Mouse (Mus musculus) heart, adult 2 months (tissue): ENCODE measurements around the gene Rad21l. TPM values are rescaled to one million over a fixed set of nuclear protein-coding genes. Genes with fewer than 3 reads are reported as not detected.

Experiments
- DNase-seq, 2 experiments: peaks; one replicate each; pipeline ENCODE4 v3.0.0; 2021
- H3K27ac ChIP-seq: fragments of 200-600 bp; 2 replicates; pipeline ENCODE4 v1.8.1; 2022
- H3K27me3 ChIP-seq: fragments of 200-500 bp; 2 replicates; pipeline ENCODE4 v1.6.1; 2012; ENCODE audit warnings: mild to moderate bottlenecking, low read length, inconsistent platforms, mixed read lengths; ENCODE audit not compliant: control insufficient read depth, insufficient read depth
- H3K36me3 ChIP-seq: fragments of 200-500 bp; 2 replicates; pipeline ENCODE4 v1.6.1; 2012; ENCODE audit warnings: low read length, inconsistent platforms; ENCODE audit not compliant: control insufficient read depth, insufficient read depth
- H3K4me1 ChIP-seq: fragments of 200-500 bp; 2 replicates; pipeline ENCODE4 v1.6.1; 2011; ENCODE audit warnings: low read length; ENCODE audit not compliant: control insufficient read depth, insufficient read depth
- H3K4me3 ChIP-seq: fragments of 200-600 bp; 2 replicates; pipeline ENCODE4 v1.8.1; 2022
- H3K79me2 ChIP-seq: fragments of 200-500 bp; replicated peaks from 2 replicates; pipeline ENCODE4 v1.6.1; 2012; ENCODE audit warnings: mild to moderate bottlenecking, inconsistent platforms, low read length, moderate library complexity, mixed read lengths; ENCODE audit not compliant: control insufficient read depth, insufficient read depth
- H3K9ac ChIP-seq: fragments of 200-500 bp; 2 replicates; pipeline ENCODE4 v1.6.1; 2012; ENCODE audit warnings: low read depth, mild to moderate bottlenecking, control low read depth, inconsistent platforms, low read length, mixed read lengths
- CTCF ChIP-seq: fragments of 200-600 bp; IDR thresholded peaks from 2 replicates; pipeline ENCODE4 v1.8.1; 2022; ENCODE audit warnings: antibody characterized with exemption, mild to moderate bottlenecking, moderate library complexity
- EP300 ChIP-seq: fragments of 200-500 bp; IDR thresholded peaks from 2 replicates; pipeline ENCODE4 v1.6.1; 2011; ENCODE audit warnings: low read depth, low read length, control low read depth; ENCODE audit not compliant: insufficient read depth
- POLR2A ChIP-seq: fragments of 200-500 bp; IDR thresholded peaks from 2 replicates; pipeline ENCODE4 v1.6.1; 2011; ENCODE audit warnings: mild to moderate bottlenecking, low read depth, low read length, control low read depth; ENCODE audit not compliant: insufficient read depth
- WGBS: fragments of 180-500 bp; shearing (Covaris S2); methylation state at CpG from one replicate; pipeline ENCODE4 v1.1.7; 2018; 5-methylcytosine and 5-hydroxymethylcytosine counted together
- intact Hi-C: fragments of 180-260 bp; cut with DNase I; formaldehyde crosslinking; loops from one replicate; pipeline ENCODE4 v1.15.1; 2025
- polyA plus RNA-seq: library from polyadenylated mRNA; depleted of rRNA; stranded (reverse); fragments of >200 nt; gene quantifications from 2 replicates; pipeline ENCODE4 v1.2.3, GENCODE M21; 2012
- total RNA-seq, 2 experiments: library from RNA; stranded (reverse); gene quantifications; 2 replicates each; pipeline ENCODE4 v1.2.3; 2021

The Rad21l gene
- total and polyA plus RNA-seq, 3 experiments, result not detected

DNA sequence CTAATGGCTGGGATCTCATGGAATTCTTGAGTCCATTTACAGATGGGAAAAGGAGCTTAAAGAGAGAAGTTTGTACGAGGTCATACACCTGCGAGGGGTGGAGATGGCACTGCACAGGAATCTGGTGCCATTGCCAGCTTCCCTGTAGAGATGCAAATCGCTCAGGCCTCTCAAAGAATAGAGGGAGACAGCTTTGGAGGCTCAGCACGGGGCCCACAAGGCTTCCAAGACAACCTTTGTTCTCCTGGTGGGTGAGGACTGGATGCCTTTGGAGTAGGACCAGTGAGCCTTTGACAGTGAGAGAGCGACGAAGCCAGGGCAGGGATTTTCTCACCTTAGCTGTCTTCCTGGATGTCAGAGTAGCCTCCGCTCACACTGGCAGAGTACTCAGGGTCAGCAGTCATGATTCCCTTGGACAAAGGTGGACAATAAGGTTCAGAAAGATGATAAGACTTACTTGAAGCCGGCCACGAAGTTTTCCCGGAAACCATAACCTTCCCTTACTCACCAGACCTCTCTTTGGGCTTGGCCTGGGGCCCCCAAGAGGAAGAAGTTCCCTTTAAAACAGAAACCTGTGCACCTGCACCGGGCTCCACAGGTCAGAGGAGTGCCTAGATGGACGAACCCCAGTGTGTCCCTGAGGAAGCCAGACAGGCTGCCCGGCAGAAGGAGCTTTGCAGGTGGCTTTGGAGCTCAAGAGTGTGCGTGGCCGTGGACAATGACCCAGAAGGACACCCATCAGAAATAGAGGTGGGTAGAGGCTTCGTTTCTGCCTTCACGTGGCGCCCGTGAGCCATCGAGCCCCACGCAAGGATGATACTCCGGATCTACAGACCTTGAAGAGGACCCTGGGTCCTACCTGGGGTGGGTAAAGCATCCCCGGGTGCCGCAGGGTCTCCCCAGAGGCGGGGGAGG lies 33.2 kb upstream of the Rad21l start, which contains the start of gene Tmem74b:
Gene Tmem74b (plus strand): TSS at position 778 of the 915 bp plus-strand sequence.
- Histone ChIP-seq H3K9ac (peak within 1 kb of the TSS; percentile 77), H3K79me2 (no peaks in the 10 kb centered on the region), H3K4me3 (peak within 1 kb of the TSS; percentile 61), H3K36me3 (no peaks in the 10 kb centered on the region), H3K27ac (no peak within 1 kb of the TSS; the same call in none of the 2 replicates), H3K27me3 (no peaks in the 10 kb centered on the region; the same call in 1 of the 2 replicates), H3K4me1 (peaks cover 2% of the 10 kb centered on the region)
- 15% methylated on average over 25 of the region's 25 CpGs for whole genome bisulfite sequencing
- no peak for TF ChIP-seq CTCF
- TF ChIP-seq POLR2A, result no peak
- no peak for TF ChIP-seq EP300
- intact Hi-C loops, result no loop called here
- DNase-seq, result no peak

DNA sequence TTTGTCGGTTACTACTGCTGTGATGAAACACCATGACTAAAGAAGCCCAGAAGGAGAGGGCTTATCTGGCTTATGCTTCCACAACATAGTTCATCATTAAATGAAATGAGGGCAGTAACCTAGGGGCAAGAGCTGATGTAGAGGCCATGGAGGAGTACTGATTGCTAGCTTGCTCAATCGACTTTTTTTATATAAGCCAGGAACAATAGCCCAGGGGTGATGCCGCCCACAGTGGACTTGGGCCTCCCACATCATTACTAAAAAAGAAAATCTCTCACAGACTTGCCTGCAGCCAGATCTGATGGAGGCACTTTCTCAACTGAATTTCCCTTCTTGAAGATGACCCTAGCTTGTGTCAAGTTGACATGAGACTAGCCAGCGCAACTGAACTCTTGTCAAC lies 14.6 kb upstream of the Rad21l start:
- no peak for DNase-seq
- WGBS, result 79% methylated on average over 4 of the region's 4 CpGs
- Histone ChIP-seq H3K36me3 (no peaks in the 10 kb centered on the region), H3K9ac (no peak overlapping the region), H3K27ac (no peak overlapping the region), H3K4me3 (no peak overlapping the region), H3K4me1 (no peaks in the 10 kb centered on the region), H3K79me2 (no peaks in the 10 kb centered on the region), H3K27me3 (no peaks in the 10 kb centered on the region)
- TF ChIP-seq CTCF (no peak), EP300 (no peak), POLR2A (no peak)
- intact Hi-C loops, result loop anchor here (5.0 kb wide), 1 partner anchor 106 kb away; no protein-coding TSS in a partner anchor

DNA sequence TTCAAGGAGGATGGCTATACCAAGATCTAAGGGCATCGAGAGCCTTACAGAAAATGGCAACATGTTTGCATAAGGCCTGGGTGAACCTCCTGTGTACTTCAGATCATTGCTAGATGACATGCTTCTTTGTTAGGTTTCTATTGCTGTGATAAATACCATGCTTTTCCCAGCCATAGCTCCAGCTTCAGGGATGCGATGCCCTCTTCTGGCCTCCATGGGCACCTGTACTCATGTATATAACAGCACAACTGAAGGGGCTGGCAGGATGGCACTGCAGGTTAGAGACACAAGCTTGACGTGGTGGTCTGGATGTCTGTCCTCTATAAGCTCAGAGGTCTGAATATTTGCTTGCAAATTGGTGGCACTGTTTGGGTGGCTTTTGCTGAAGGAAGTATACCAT lies 14.0 kb upstream of the Rad21l start:
- WGBS, result 50% methylated on average over 3 of the region's 3 CpGs
- TF ChIP-seq CTCF (peak; percentile 61), POLR2A (no peak), EP300 (no peak)
- no peaks in the 10 kb centered on the region for H3K27me3 ChIP-seq
- no peaks in the 10 kb centered on the region for H3K4me1 ChIP-seq
- no peaks in the 10 kb centered on the region for H3K36me3 ChIP-seq
- H3K79me2 ChIP-seq, result no peaks in the 10 kb centered on the region
- no peak overlapping the region for H3K27ac ChIP-seq
- intact Hi-C loops, result loop anchor here (5.0 kb wide), 1 partner anchor 105 kb away; no protein-coding TSS in a partner anchor
- DNase-seq, result no peak
- H3K9ac ChIP-seq, result no peak overlapping the region
- H3K4me3 ChIP-seq, result no peak overlapping the region

DNA sequence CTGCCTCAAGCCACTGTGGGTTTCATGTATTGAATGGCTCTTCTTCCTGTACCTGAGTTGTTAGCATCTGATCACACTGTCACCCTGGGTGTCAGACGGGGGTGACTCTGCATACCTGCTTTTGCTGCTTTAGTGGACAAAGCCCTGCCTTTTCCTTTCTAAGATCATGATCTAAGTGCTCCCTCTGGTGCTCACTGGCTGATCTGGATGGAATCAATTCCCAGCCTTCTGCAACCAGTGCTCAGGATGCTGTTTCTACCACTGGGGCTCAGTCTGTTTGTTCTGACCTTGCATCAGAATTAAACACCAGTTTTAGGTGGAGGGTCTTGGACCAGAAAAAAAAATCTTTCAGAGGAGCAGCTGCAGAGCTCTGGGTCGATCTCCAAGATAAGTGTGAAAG lies 7.9 kb upstream of the Rad21l start:
- intact Hi-C loops, result loop anchor here (5.0 kb wide), 1 partner anchor 184 kb away; the partner anchor contains the start of gene Nsfl1c
- TF ChIP-seq CTCF (peak; percentile 53), EP300 (no peak)
- no peak overlapping the region for H3K27ac ChIP-seq
- no peak for DNase-seq
- H3K9ac ChIP-seq, result no peak overlapping the region
- H3K4me1 ChIP-seq, result no peaks in the 10 kb centered on the region
- H3K36me3 ChIP-seq, result no peaks in the 10 kb centered on the region
- H3K79me2 ChIP-seq, result no peaks in the 10 kb centered on the region
- H3K27me3 ChIP-seq, result no peaks in the 10 kb centered on the region
- WGBS, result 53% methylated on average over 2 of the region's 2 CpGs
- H3K4me3 ChIP-seq, result no peak overlapping the region

DNA sequence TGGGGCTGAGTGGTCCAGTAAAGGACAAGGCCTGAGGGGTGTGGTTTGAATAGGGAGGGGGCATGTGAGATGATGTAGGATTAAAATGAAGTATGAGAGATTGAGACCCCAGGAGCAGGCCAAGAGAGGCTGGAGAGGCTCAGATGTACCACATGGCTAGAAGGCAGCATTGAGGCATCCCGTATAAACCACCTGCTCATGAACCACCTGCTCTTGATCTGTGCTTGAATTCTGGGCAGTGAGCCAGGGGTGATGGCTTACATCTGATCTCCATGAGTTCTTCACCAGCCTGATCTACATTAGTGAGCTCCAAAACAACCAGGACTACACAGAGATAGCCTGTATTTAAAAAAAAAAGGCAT lies 2.6 kb upstream of the Rad21l start:
- TF ChIP-seq CTCF (no peak), EP300 (no peak)
- H3K4me3 ChIP-seq, result no peak overlapping the region

More for the DNA sequence above, 2.6 kb upstream of the Rad21l start:
- Histone ChIP-seq H3K79me2 (no peaks in the 10 kb centered on the region), H3K27ac (no peak overlapping the region), H3K36me3 (no peaks in the 10 kb centered on the region), H3K27me3 (peaks cover 5% of the 10 kb centered on the region), H3K4me1 (no peaks in the 10 kb centered on the region), H3K9ac (no peak overlapping the region)
- WGBS, result 58% methylated on average over 1 of the region's 1 CpGs
- intact Hi-C loops, result no loop called here
- no peak for DNase-seq
